Mouse (Mus musculus) ES-CJ7 (cell line): ENCODE data around the gene Xcl1.

Experiments
- DNase-seq: peaks from one replicate; pipeline ENCODE4 v3.0.0; 2011; ENCODE audit warnings: low read depth, low spot score

Gene Xcl1

GRCm38 (mm10) chr1:164905047-164905446, 30.3 kb downstream of the Xcl1 start:
- peak; percentile 70 for DNase-seq

GRCm38 (mm10) chr1:164900696-164901095, 34.6 kb downstream of the Xcl1 start:
- DNase-seq: no peak

GRCm38 (mm10) chr1:164900226-164900625, 35.1 kb downstream of the Xcl1 start:
- no peak for DNase-seq

GRCm38 (mm10) chr1:164899506-164899905, 35.8 kb downstream of the Xcl1 start:
- DNase-seq: peak; percentile 15

- peak; percentile 81 for DNase-seq
Observed at GRCm38 (mm10) chr1:164898846-164899351, 36.4 kb downstream of the Xcl1 start.

GRCm38 (mm10) chr1:164897163-164897817, 38.0 kb downstream of the Xcl1 start:
- no peak for DNase-seq

- no peak for DNase-seq
Observed at GRCm38 (mm10) chr1:164896211-164897145, 38.8 kb downstream of the Xcl1 start.

GRCm38 (mm10) chr1:164895806-164896205, 39.5 kb downstream of the Xcl1 start:
- DNase-seq: peak; percentile 15

GRCm38 (mm10) chr1:164890366-164890765, 45.0 kb downstream of the Xcl1 start:
- no peak for DNase-seq

GRCm38 (mm10) chr1:164888563-164888962, 46.8 kb downstream of the Xcl1 start:
- no peak for DNase-seq

GRCm38 (mm10) chr1:164887775-164888174, 47.6 kb downstream of the Xcl1 start:
- DNase-seq: no peak

- no peak for DNase-seq
Observed at GRCm38 (mm10) chr1:164881891-164882290, 53.4 kb downstream of the Xcl1 start.
